Mouse (Mus musculus): ENCODE results near the gene Rab3c.

DNA sequence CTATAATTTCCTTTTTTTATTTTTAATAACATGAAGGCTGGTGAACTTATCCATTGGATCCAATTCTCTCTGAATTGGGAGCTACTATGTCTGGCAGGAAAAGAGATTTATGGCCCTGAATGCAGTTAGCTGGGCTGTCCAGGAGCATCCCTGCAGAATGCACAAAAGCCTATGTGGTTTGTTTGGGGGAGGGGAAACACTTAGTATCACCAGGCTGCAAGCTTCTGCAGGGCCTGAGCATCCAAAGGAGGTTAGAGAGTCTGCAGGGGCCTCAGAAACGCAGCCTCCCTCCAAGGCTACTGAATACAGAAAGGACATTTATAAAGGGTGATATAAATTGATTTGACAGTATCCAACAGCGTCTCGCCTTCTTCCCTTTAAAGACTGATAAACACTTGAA lies 41.8 kb downstream of the Rab3c start:
- TF ChIP-seq MXI1 (IDR thresholded peaks at IDR 0.05; ENCODE audit: low read depth, low read length) (no peak), MAFK (IDR thresholded peaks at IDR 0.05; ENCODE audit: insufficient replicate concordance, low read length) (no peak), CTCF (conservative IDR thresholded peaks at IDR 0.05 in 1 of 2, IDR thresholded peaks at IDR 0.05 in 1 of 2; ENCODE audit: low read depth in 2 of 2, low read length in 2 of 2) (no peak)
